Mouse (Mus musculus) MEL (cell line): ENCODE results near the gene Ergic1. TPM values are rescaled to one million over a fixed set of nuclear protein-coding genes. Genes with fewer than 3 reads are reported as not detected.
A peak's percentile ranks its signal among the peaks of the same experiment; 100 is the strongest.

Experiments used
- DNase-seq: peaks from one replicate; pipeline ENCODE4 v3.0.0; 2011; ENCODE audit warnings: low read depth, low spot score
- H3K27ac ChIP-seq: 2 replicates; pipeline ENCODE4 v1.5.1; 2012; ENCODE audit warnings: low read depth, mild to moderate bottlenecking, control low read depth, low read length, moderate library complexity; ENCODE audit not compliant: control insufficient read depth
- H3K27me3 ChIP-seq, 2 experiments: fragments of 150-350 bp in 1 of 2; sonication (generic) in 1 of 2; 2 replicates each; pipeline ENCODE4 v1.6.1; 2012; ENCODE audit warnings: low read length in 2 of 2, mild to moderate bottlenecking in 2 of 2, improper control_type of control experiment in 1 of 2, moderate library complexity in 1 of 2; ENCODE audit not compliant: insufficient read depth in 2 of 2, control insufficient read depth in 1 of 2
- H3K36me3 ChIP-seq, 2 experiments: 2 replicates each; pipeline ENCODE4 v1.6.1; 2012 to 2014; ENCODE audit warnings: low read length in 2 of 2, improper control_type of control experiment in 1 of 2, inconsistent platforms in 1 of 2, mild to moderate bottlenecking in 1 of 2; ENCODE audit not compliant: insufficient read depth in 2 of 2, control insufficient read depth in 1 of 2
- H3K4me1 ChIP-seq, 2 experiments: fragments of 150-350 bp in 1 of 2; sonication (generic) in 1 of 2; 2 replicates each; pipeline ENCODE4 v1.6.1; 2012; ENCODE audit warnings: low read length in 2 of 2, improper control_type of control experiment in 1 of 2, mild to moderate bottlenecking in 1 of 2; ENCODE audit not compliant: insufficient read depth in 2 of 2, control insufficient read depth in 1 of 2
- H3K4me3 ChIP-seq, 2 experiments: fragments of 150-350 bp in 1 of 2; sonication (generic) in 1 of 2; 2 replicates each; pipeline ENCODE4 v1.5.1; 2012; ENCODE audit warnings: low read depth in 2 of 2, low read length in 2 of 2, mild to moderate bottlenecking in 2 of 2, moderate library complexity in 2 of 2, control low read depth in 1 of 2, improper control_type of control experiment in 1 of 2; ENCODE audit not compliant: control insufficient read depth in 1 of 2, insufficient read depth in 1 of 2
- H3K79me2 ChIP-seq: 2 replicates; pipeline ENCODE4 v1.6.1; 2012; ENCODE audit warnings: mild to moderate bottlenecking, low read length, moderate library complexity; ENCODE audit not compliant: control insufficient read depth, poor library complexity, insufficient read depth
- H3K9ac ChIP-seq: 2 replicates; pipeline ENCODE4 v1.6.1; 2012; ENCODE audit warnings: low read depth, mild to moderate bottlenecking, control low read depth, low read length, moderate library complexity; ENCODE audit not compliant: control insufficient read depth, poor library complexity, severe bottlenecking
- H3K9me3 ChIP-seq: fragments of 150-350 bp; sonication (generic); replicated peaks from 2 replicates; pipeline ENCODE4 v1.6.1; 2012; ENCODE audit warnings: mild to moderate bottlenecking, low read length, improper control_type of control experiment, moderate library complexity; ENCODE audit not compliant: insufficient read depth
- BHLHE40 ChIP-seq: IDR thresholded peaks from 2 replicates; pipeline ENCODE4 v1.6.1; 2012; ENCODE audit warnings: low read depth, mild to moderate bottlenecking, inconsistent platforms, low read length, improper control_type of control experiment, borderline replicate concordance
- CHD1 ChIP-seq: IDR thresholded peaks from 2 replicates; pipeline ENCODE4 v1.6.1; 2012; ENCODE audit warnings: low read depth, mild to moderate bottlenecking, inconsistent platforms, low read length, improper control_type of control experiment
- CTCF ChIP-seq, 3 experiments: IDR thresholded peaks in 2 of 3; conservative IDR thresholded peaks in 1 of 3; 2 replicates each; pipeline ENCODE4 v1.5.1; 2011 to 2012; ENCODE audit warnings: low read length in 3 of 3, low read depth in 2 of 3, mild to moderate bottlenecking in 2 of 3, improper control_type of control experiment in 1 of 3, inconsistent platforms in 1 of 3, mixed read lengths in 1 of 3, moderate library complexity in 1 of 3; ENCODE audit not compliant: control insufficient read depth in 1 of 3, insufficient read depth in 1 of 3, poor library complexity in 1 of 3, severe bottlenecking in 1 of 3
- ELF1 ChIP-seq: IDR thresholded peaks from 2 replicates; pipeline ENCODE4 v1.6.1; 2014; ENCODE audit warnings: low read depth, mild to moderate bottlenecking, inconsistent platforms, low read length, improper control_type of control experiment, moderate library complexity
- EP300 ChIP-seq, 2 experiments: IDR thresholded peaks; 2 replicates each; pipeline ENCODE4 v1.6.1; 2011; ENCODE audit warnings: improper control_type of control experiment in 2 of 2, low read length in 2 of 2, low read depth in 1 of 2, mild to moderate bottlenecking in 1 of 2
- GATA1 ChIP-seq: IDR thresholded peaks from 2 replicates; pipeline ENCODE4 v1.6.1; 2011; ENCODE audit warnings: low read depth, low read length, improper control_type of control experiment
- HCFC1 ChIP-seq: IDR thresholded peaks from 2 replicates; pipeline ENCODE4 v1.6.1; 2012; ENCODE audit warnings: low read depth, mild to moderate bottlenecking, inconsistent platforms, low read length, improper control_type of control experiment, moderate library complexity
- JUND ChIP-seq: IDR thresholded peaks from 2 replicates; pipeline ENCODE4 v1.6.1; 2011; ENCODE audit warnings: low read depth, mild to moderate bottlenecking, improper control_type of control experiment, low read length
- KAT2A ChIP-seq: conservative IDR thresholded peaks from 2 replicates; pipeline ENCODE4 v1.6.1; 2012; ENCODE audit warnings: low read depth, low read length, improper control_type of control experiment, inconsistent platforms
- MAX ChIP-seq: IDR thresholded peaks from 2 replicates; pipeline ENCODE4 v1.6.1; 2011; ENCODE audit warnings: low read length, improper control_type of control experiment
- MEF2A ChIP-seq: IDR thresholded peaks from 2 replicates; pipeline ENCODE4 v1.6.1; 2014; ENCODE audit warnings: low read depth, mild to moderate bottlenecking, inconsistent platforms, low read length, improper control_type of control experiment; ENCODE audit not compliant: poor library complexity, insufficient replicate concordance, severe bottlenecking; ENCODE audit errors: extremely low read depth
- NELFE ChIP-seq: IDR thresholded peaks from 2 replicates; pipeline ENCODE4 v1.6.1; 2011; ENCODE audit warnings: low read depth, low read length, improper control_type of control experiment
- POLR2A ChIP-seq, 2 experiments: IDR thresholded peaks; 2 replicates each; pipeline ENCODE4 v1.6.1; 2011 to 2012; ENCODE audit warnings: low read length in 2 of 2, mild to moderate bottlenecking in 2 of 2, control low read depth in 1 of 2, improper control_type of control experiment in 1 of 2, low read depth in 1 of 2, moderate library complexity in 1 of 2; ENCODE audit not compliant: control insufficient read depth in 1 of 2, insufficient read depth in 1 of 2, poor library complexity in 1 of 2
- POLR2AphosphoS2 ChIP-seq: IDR thresholded peaks from 2 replicates; pipeline ENCODE4 v1.6.1; 2011; ENCODE audit warnings: low read length, improper control_type of control experiment
- POLR2AphosphoS5 ChIP-seq: IDR thresholded peaks from 2 replicates; pipeline ENCODE4 v1.6.1; 2012; ENCODE audit warnings: low read depth, borderline replicate concordance, mild to moderate bottlenecking, inconsistent platforms, low read length, moderate library complexity, mixed read lengths
- RAD21 ChIP-seq: IDR thresholded peaks from 2 replicates; pipeline ENCODE4 v1.6.1; 2011; ENCODE audit warnings: mild to moderate bottlenecking, low read depth, low read length, improper control_type of control experiment
- RCOR1 ChIP-seq: IDR thresholded peaks from 2 replicates; pipeline ENCODE4 v1.6.1; 2012; ENCODE audit warnings: low read depth, mild to moderate bottlenecking, inconsistent platforms, low read length, improper control_type of control experiment
- SIN3A ChIP-seq: IDR thresholded peaks from 2 replicates; pipeline ENCODE4 v1.6.1; 2012; ENCODE audit warnings: low read length, improper control_type of control experiment, inconsistent platforms
- SMC3 ChIP-seq: IDR thresholded peaks from 2 replicates; pipeline ENCODE4 v1.6.1; 2011; ENCODE audit warnings: low read depth, low read length, improper control_type of control experiment
- TAL1 ChIP-seq: IDR thresholded peaks from 2 replicates; pipeline ENCODE4 v1.6.1; 2012; ENCODE audit warnings: mild to moderate bottlenecking, inconsistent platforms, low read length, moderate library complexity, mixed read lengths
- TBP ChIP-seq: IDR thresholded peaks from 2 replicates; pipeline ENCODE4 v1.8.0; 2011; ENCODE audit warnings: low read depth, low read length, improper control_type of control experiment
- USF1 ChIP-seq: IDR thresholded peaks from 2 replicates; pipeline ENCODE4 v1.6.1; 2014; ENCODE audit warnings: low read depth, mild to moderate bottlenecking, inconsistent platforms, low read length, improper control_type of control experiment, moderate library complexity
- USF2 ChIP-seq, 2 experiments: IDR thresholded peaks; 2 replicates each; pipeline ENCODE4 v1.6.1; 2011 to 2012; ENCODE audit warnings: improper control_type of control experiment in 2 of 2, low read length in 2 of 2, borderline replicate concordance in 1 of 2, inconsistent platforms in 1 of 2, low read depth in 1 of 2, mild to moderate bottlenecking in 1 of 2; ENCODE audit not compliant: insufficient read depth in 1 of 2
- ZC3H11A ChIP-seq: IDR thresholded peaks from 2 replicates; pipeline ENCODE4 v1.6.1; 2012; ENCODE audit warnings: low read depth, mild to moderate bottlenecking, inconsistent platforms, low read length, improper control_type of control experiment
- ZNF384 ChIP-seq: IDR thresholded peaks from 2 replicates; pipeline ENCODE4 v1.6.1; 2012; ENCODE audit warnings: low read depth, mild to moderate bottlenecking, inconsistent platforms, low read length, improper control_type of control experiment
- polyA plus RNA-seq, 2 experiments: library from polyadenylated mRNA; stranded (reverse) in 1 of 2; unstranded in 1 of 2; fragments of >175 nt in 1 of 2; fragments of >200 nt in 1 of 2; gene quantifications; 2 replicates each; pipeline versions ENCODE4 v1.2.1 to v1.2.4; 2012; ENCODE audit warnings: low replicate concordance in 2 of 2, low read depth in 1 of 2; ENCODE audit not compliant: insufficient read length in 2 of 2, insufficient read depth in 1 of 2, missing spikeins in 1 of 2
- total RNA-seq: library from RNA; depleted of rRNA; stranded (reverse); fragments of 300-350 nt; gene quantifications from 2 replicates; pipeline ENCODE4 v1.2.3, GENCODE M21; 2012

Gene Ergic1
- total and polyA plus RNA-seq, 3 experiments, result 78.5 to 730 (median 95.6) TPM

- no peak for TF ChIP-seq POLR2A (IDR thresholded peaks at IDR 0.05; ENCODE audit: control insufficient read depth in 1 of 2, insufficient read depth in 1 of 2, low read depth in 1 of 2, low read length in 2 of 2, poor library complexity in 1 of 2)
- no peak for TF ChIP-seq POLR2AphosphoS2
- TF ChIP-seq ELF1, result 0 out of 2 replicates have a peak, but pooled peaks have one; percentile 32
- TF ChIP-seq MEF2A, result no peak
- no peak for TF ChIP-seq RCOR1
- peak; percentile 70 for TF ChIP-seq GATA1
- TF ChIP-seq POLR2AphosphoS5, result no peak
- TF ChIP-seq NELFE, result no peak
- no peak for TF ChIP-seq HCFC1
- no peak for TF ChIP-seq RAD21
- no peak for TF ChIP-seq KAT2A
- no peak for TF ChIP-seq ZC3H11A
- no peak for TF ChIP-seq JUND
- no peak for TF ChIP-seq ZNF384
- no peak for TF ChIP-seq MAX
- no peak for TF ChIP-seq CTCF (IDR thresholded peaks at IDR 0.05 in 2 of 3, conservative IDR thresholded peaks at IDR 0.05 in 1 of 3; ENCODE audit: control insufficient read depth in 1 of 3, insufficient read depth in 1 of 3, low read depth in 2 of 3, low read length in 3 of 3, poor library complexity in 1 of 3, severe bottlenecking in 1 of 3)
- TF ChIP-seq, all 39 proteins: peak for 8
These were observed 36.5 kb upstream of the Ergic1 start (continued) for GRCm38 (mm10) chr17:26524801-26525200.

- no peaks in the 10 kb centered on the region; a peak in 1 of 4 replicates for H3K27me3 ChIP-seq
- DNase-seq, result no peak
- peaks cover 0 to 17% of the 10 kb centered on the region in 2 experiments; a peak in 3 of 4 replicates for H3K4me1 ChIP-seq
- H3K27ac ChIP-seq, result no peak overlapping the region
- H3K79me2 ChIP-seq, result no peaks in the 10 kb centered on the region
- H3K9me3 ChIP-seq, result no peaks in the 10 kb centered on the region
- H3K9ac ChIP-seq, result no peak overlapping the region
- no peak overlapping the region for H3K4me3 ChIP-seq
- TF ChIP-seq USF1 (no peak), ZC3H11A (no peak), ELF1 (no peak), SIN3A (no peak), USF2 (IDR thresholded peaks at IDR 0.05; ENCODE audit: borderline replicate concordance in 1 of 2, insufficient read depth in 1 of 2, low read depth in 1 of 2, low read length in 2 of 2) (no peak), BHLHE40 (no peak), CHD1 (no peak), POLR2A (IDR thresholded peaks at IDR 0.05; ENCODE audit: control insufficient read depth in 1 of 2, insufficient read depth in 1 of 2, low read depth in 1 of 2, low read length in 2 of 2, poor library complexity in 1 of 2) (no peak), SMC3 (no peak), POLR2AphosphoS5 (no peak), MAX (no peak), TBP (no peak), MEF2A (no peak), TAL1 (no peak), EP300 (IDR thresholded peaks at IDR 0.05; ENCODE audit: low read depth in 1 of 2, low read length in 2 of 2) (no peak), GATA1 (no peak)
- TF ChIP-seq, all 39 proteins: peak for 0
- peaks cover 0 to 4% of the 10 kb centered on the region in 2 experiments; a peak in 2 of 4 replicates for H3K36me3 ChIP-seq
These were observed 36.0 kb upstream of the Ergic1 start for GRCm38 (mm10) chr17:26525316-26525715.
